Mouse (Mus musculus) limb, embryonic 13.5 days (tissue): ENCODE data around the gene Fbln1. TPM values are rescaled to one million over a fixed set of nuclear protein-coding genes. Genes with fewer than 3 reads are reported as not detected.

Experiments
- ATAC-seq: fragments of 200-750 bp; cut with Nextera tagmentation; 2 replicates; pipeline ENCODE4 v1.8.0; 2017; ENCODE audit warnings: low read depth, moderate number of reproducible peaks, moderate TSS enrichment; ENCODE audit not compliant: low FRiP score
- H3K27ac ChIP-seq: fragments of 300-500 bp; sonication (generic); 2 replicates; pipeline ENCODE4 v1.5.1; 2015; ENCODE audit warnings: inconsistent platforms, mild to moderate bottlenecking, moderate library complexity
- H3K27me3 ChIP-seq: fragments of 300-500 bp; sonication (generic); 2 replicates; pipeline ENCODE4 v1.6.1; 2015; ENCODE audit warnings: mild to moderate bottlenecking, inconsistent platforms
- H3K36me3 ChIP-seq: fragments of 300-500 bp; sonication (generic); 2 replicates; pipeline ENCODE4 v1.6.1; 2015; ENCODE audit warnings: inconsistent platforms, mild to moderate bottlenecking, moderate library complexity
- H3K4me1 ChIP-seq: fragments of 300-500 bp; sonication (generic); 2 replicates; pipeline ENCODE4 v1.6.1; 2015; ENCODE audit warnings: inconsistent platforms
- H3K4me2 ChIP-seq: fragments of 300-500 bp; sonication (generic); replicated peaks from 2 replicates; pipeline ENCODE4 v1.6.1; 2015; ENCODE audit warnings: inconsistent platforms, mild to moderate bottlenecking, moderate library complexity
- H3K4me3 ChIP-seq: fragments of 300-500 bp; sonication (generic); 2 replicates; pipeline ENCODE4 v1.5.1; 2015; ENCODE audit warnings: moderate library complexity, mild to moderate bottlenecking, inconsistent platforms
- H3K9ac ChIP-seq: fragments of 300-500 bp; sonication (generic); 2 replicates; pipeline ENCODE4 v1.6.1; 2015; ENCODE audit warnings: mild to moderate bottlenecking, inconsistent platforms
- H3K9me3 ChIP-seq: fragments of 300-500 bp; sonication (generic); 2 replicates; pipeline ENCODE4 v1.6.1; 2016; ENCODE audit warnings: inconsistent platforms
- WGBS: fragments of 180-500 bp; shearing (Covaris S2); methylation state at CpG from one replicate; pipeline ENCODE4 v1.1.7; 2015; 5-methylcytosine and 5-hydroxymethylcytosine counted together
- polyA plus RNA-seq: library from polyadenylated mRNA; unstranded; fragments of >200 nt; fragmentation: Nextera tagmentation; extraction: Ambion mirVana; gene quantifications from 2 replicates; pipeline ENCODE4 v1.2.1, GENCODE M21; 2015

Gene Fbln1
- polyA plus RNA-seq, 1 experiment from 2014 or later, result 232 TPM

DNA sequence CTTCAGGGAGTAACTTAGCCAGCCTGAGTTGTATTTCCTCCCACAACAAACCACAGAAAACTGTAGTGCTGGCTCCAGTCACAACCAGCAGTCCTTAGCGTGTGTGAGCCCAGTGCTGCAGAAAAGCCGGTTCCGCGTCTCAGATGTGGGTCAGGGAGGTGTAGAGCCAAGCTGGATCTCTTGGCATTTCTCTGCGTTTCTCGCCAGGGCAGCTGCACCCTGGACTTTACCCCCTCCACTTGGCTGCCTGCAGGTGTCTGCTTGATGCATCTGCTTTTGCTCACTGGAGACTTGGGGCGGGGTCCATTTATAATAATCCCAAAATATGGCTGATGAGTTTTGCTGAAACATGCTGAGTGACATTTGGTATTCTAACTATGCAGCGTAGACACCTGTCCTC lies 71.5 kb downstream of the Fbln1 start:
- Histone ChIP-seq H3K4me3 (no peak overlapping the region), H3K9me3 (no peaks in the 10 kb centered on the region), H3K4me2 (peak overlapping the region; percentile 7; the same call in 1 of the 2 replicates), H3K27me3 (no peaks in the 10 kb centered on the region), H3K36me3 (peaks cover 33% of the 10 kb centered on the region), H3K9ac (no peak overlapping the region), H3K27ac (no peak overlapping the region), H3K4me1 (0 out of 2 replicates have a peak, but pooled peaks cover 8% of the 10 kb centered on the region)
- no peak for ATAC-seq
- WGBS, result 85% methylated on average over 8 of the region's 8 CpGs

DNA sequence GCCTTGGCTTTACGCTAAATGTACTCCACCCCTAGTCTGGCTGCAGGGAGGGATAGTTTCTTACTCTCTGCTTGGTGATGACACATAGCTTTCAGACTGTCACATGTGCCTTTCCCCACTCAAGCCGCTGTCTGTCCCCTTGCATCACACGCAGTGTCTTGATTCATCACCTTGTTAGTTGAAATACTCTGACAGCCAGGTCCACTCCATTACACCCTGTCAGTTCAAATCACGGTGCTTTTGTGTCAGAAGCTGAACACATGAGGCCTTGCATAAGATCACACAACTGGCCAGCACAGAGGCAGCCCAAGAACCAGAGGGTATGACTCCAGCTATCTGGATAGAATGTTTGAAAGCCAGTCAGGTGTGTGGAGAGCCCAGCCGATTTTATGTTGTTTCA lies 73.2 kb downstream of the Fbln1 start:
- H3K9ac ChIP-seq, result no peak overlapping the region; the same call in 1 of the 2 replicates
- H3K4me2 ChIP-seq, result no peak overlapping the region
- H3K4me1 ChIP-seq, result no peaks in the 10 kb centered on the region
- H3K9me3 ChIP-seq, result no peaks in the 10 kb centered on the region
- H3K4me3 ChIP-seq, result no peak overlapping the region
- no peaks in the 10 kb centered on the region for H3K27me3 ChIP-seq
- H3K27ac ChIP-seq, result no peak overlapping the region
- ATAC-seq, result no peak
- H3K36me3 ChIP-seq, result peaks cover 28% of the 10 kb centered on the region
- WGBS, result 88% methylated on average over 5 of the region's 5 CpGs

DNA sequence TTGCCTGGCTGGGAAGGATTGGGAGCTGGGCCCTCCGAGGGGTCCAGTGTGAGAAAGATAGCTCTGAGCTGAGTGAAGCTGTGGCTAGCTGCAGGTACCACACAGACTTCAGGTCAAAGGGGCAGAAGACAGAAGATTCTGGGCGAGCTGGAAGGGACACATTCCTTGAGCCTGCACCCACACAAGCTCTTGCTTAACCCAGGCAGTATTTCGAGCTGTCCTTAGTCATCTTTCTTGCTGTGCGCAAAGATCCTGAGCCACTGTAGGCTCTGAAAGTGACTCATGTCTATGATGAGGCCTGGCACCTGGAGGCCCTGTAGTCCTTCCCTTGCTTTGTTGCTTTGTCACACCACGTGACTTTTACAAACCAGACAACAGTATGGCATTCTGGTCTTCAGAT lies 76.3 kb downstream of the Fbln1 start:
- Histone ChIP-seq H3K9me3 (no peaks in the 10 kb centered on the region), H3K4me2 (no peak overlapping the region), H3K4me3 (no peak overlapping the region), H3K27me3 (no peaks in the 10 kb centered on the region), H3K4me1 (no peaks in the 10 kb centered on the region), H3K36me3 (peaks cover 42% of the 10 kb centered on the region), H3K27ac (no peak overlapping the region), H3K9ac (no peak overlapping the region)
- no peak for ATAC-seq
- 81% methylated on average over 5 of the region's 5 CpGs for WGBS

DNA sequence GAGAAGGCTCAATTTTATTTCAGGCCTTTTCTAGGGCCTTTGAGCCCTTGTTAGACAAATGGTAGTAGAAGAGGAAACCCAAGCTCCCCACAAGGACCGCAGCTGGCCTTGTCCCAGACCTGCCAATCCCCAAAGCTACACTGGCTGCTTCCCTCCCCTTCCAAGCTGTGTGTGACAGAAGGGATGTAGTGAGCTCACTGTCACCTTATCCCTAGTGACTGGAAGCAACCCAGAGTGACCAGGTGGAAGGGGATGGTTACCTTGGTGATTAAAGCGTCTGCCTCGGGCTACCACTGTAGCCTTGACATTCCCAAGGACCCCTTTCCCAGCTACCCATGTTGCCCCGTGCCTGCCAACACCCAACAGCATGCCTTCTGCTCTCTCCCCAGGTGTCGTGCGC lies 78.9 kb downstream of the Fbln1 start:
- Histone ChIP-seq H3K9me3 (no peaks in the 10 kb centered on the region), H3K4me3 (no peak overlapping the region), H3K4me2 (no peak overlapping the region), H3K36me3 (peaks cover 36% of the 10 kb centered on the region), H3K27ac (no peak overlapping the region; the same call in 1 of the 2 replicates), H3K4me1 (no peaks in the 10 kb centered on the region), H3K9ac (no peak overlapping the region), H3K27me3 (no peaks in the 10 kb centered on the region)
- WGBS, result 88% methylated on average over 6 of the region's 6 CpGs
- ATAC-seq, result no peak

DNA sequence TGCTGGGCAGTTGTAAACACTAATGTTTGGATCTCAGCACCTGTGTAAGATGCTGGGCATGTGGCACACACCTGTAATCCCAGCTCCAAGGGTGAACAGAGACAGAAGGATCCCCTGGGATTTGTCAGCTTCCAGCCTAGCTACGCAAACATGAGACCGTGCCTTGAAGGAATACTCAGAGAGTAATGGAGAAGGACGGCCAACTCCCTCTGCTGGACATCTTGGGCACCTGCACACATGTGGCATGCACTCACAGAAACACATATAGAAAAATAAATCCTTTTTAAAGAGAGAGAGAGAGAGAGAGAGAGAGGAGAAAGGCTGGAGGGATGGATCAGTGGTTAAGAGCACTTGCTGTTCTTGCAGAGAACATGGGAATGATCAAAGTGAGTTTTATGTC lies 88.9 kb downstream of the Fbln1 start:
- Histone ChIP-seq H3K4me3 (no peak overlapping the region), H3K4me2 (no peak overlapping the region), H3K9ac (no peak overlapping the region), H3K27ac (no peak overlapping the region), H3K27me3 (no peaks in the 10 kb centered on the region), H3K36me3 (no peaks in the 10 kb centered on the region), H3K9me3 (no peaks in the 10 kb centered on the region), H3K4me1 (peaks cover 36% of the 10 kb centered on the region)
- ATAC-seq, result no peak
- WGBS, result 82% methylated on average over 3 of the region's 3 CpGs

DNA sequence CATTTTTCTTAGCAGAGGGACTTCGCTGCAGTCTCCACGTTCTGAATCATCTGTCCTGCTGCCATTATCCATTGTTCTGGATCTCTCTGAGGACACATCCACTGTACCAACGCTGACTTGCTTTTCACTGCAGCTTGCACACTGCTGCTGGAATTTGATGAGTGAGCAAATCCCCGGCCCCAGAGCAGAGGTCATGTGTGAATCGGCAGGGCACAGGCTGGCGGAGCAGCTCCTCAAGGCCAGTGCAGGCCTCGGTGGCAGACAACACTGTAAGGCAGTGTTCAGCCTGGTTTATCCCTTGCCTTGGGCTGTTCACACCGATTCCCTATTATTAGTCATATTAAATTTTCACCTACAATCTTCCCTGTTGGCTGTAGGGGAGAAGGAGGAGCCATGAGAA lies 89.8 kb downstream of the Fbln1 start:
- H3K4me2 ChIP-seq, result no peak overlapping the region
- H3K9ac ChIP-seq, result no peak overlapping the region
- WGBS, result 61% methylated on average over 8 of the region's 8 CpGs
- H3K36me3 ChIP-seq, result no peaks in the 10 kb centered on the region
- no peaks in the 10 kb centered on the region for H3K27me3 ChIP-seq
- no peak overlapping the region for H3K27ac ChIP-seq
- no peak overlapping the region for H3K4me3 ChIP-seq
- H3K4me1 ChIP-seq, result peaks cover 36% of the 10 kb centered on the region
- no peak for ATAC-seq
- no peaks in the 10 kb centered on the region for H3K9me3 ChIP-seq

DNA sequence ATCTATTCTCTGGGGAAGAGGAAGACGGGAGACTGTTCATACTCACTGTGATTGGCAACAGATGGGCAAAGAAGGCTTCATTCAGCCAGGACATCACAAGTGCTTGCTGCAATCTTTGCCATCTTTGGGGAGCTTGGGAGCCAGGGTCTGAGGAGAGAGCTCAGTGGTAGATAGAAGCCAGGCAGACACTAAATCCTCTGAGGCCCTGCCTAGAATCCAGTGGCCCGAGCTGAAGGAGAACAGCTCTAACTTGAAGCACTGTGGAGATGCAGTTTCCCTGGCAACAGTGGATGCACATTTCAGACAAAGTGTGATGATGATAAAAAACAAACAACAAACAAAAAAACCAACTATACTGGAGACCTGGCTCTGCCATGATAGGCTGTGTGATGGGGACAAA lies 90.2 kb downstream of the Fbln1 start:
- WGBS, result 46% methylated on average over 2 of the region's 2 CpGs

DNA sequence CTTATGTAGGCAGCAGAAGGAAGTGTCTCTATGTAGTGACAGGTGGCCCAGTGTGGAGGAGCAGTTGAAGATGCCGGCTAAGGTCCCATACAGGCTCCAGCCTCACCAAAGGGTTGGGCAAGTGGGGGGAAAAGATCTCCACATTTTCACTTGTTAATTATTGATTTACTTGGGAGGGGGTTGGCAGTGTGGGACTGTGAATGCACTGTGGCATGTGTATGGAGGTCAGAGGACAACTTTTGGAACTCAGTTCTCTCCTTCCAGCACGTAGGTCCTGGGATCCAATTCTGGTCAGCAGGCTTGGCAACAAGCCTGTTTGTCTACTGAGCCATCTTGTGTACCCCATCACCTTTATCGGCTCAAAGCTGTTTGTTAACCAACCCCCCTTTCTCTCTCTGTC lies 90.8 kb downstream of the Fbln1 start:
- 89% methylated on average over 3 of the region's 3 CpGs for WGBS
- Histone ChIP-seq H3K27ac (no peak overlapping the region; the same call in 1 of the 2 replicates), H3K36me3 (no peaks in the 10 kb centered on the region)

More for the DNA sequence above, 90.2 kb downstream of the Fbln1 start:
- Histone ChIP-seq H3K9me3 (no peaks in the 10 kb centered on the region), H3K36me3 (no peaks in the 10 kb centered on the region), H3K9ac (no peak overlapping the region), H3K4me3 (no peak overlapping the region), H3K4me1 (peaks cover 36% of the 10 kb centered on the region), H3K27ac (no peak overlapping the region), H3K27me3 (no peaks in the 10 kb centered on the region), H3K4me2 (no peak overlapping the region)
- no peak for ATAC-seq

DNA sequence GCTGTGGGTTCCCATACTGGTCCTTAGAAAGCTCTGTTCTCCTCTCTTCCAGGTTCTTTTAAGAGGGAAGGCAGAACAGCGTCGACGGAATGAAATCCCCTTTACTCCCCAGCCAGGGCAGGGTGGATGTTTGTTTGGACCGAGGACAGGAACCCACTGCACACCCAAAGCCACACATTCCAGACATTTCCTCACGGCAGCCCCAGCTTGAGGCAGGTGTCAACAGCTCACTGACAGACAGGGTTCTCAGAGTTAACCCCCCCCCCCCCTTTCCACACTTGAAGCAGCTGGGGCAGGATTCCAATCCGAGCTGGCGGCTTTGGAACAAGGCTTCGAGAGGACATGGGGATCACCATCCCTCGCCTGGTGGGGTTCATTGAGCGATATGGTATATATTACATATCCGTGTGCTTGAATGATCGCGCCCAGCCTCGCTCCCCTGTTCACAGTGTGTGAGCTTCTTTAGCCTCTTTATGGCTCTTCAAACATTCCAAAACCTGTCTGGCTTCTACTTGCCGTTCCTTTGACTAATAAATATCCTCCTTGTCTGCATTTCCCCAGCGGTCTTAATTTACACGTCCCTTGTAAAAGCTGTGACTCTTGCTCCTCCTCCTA lies 92.5 kb downstream of the Fbln1 start:
- WGBS, result 31% methylated on average over 17 of the region's 17 CpGs
- no peaks in the 10 kb centered on the region for H3K9me3 ChIP-seq
- H3K4me3 ChIP-seq, result no peak overlapping the region
- peak overlapping the region; percentile 10; the same call in 1 of the 2 replicates for H3K27ac ChIP-seq
- no peaks in the 10 kb centered on the region for H3K27me3 ChIP-seq
- peak; percentile 66 for ATAC-seq
- H3K4me1 ChIP-seq, result peaks cover 36% of the 10 kb centered on the region
- H3K4me2 ChIP-seq, result peak overlapping the region; percentile 40
- peak overlapping the region; percentile 2; the same call in 1 of the 2 replicates for H3K9ac ChIP-seq
- no peaks in the 10 kb centered on the region for H3K36me3 ChIP-seq

More for the DNA sequence above, 90.8 kb downstream of the Fbln1 start:
- H3K4me1 ChIP-seq, result peaks cover 36% of the 10 kb centered on the region
- H3K4me3 ChIP-seq, result no peak overlapping the region
- no peaks in the 10 kb centered on the region for H3K27me3 ChIP-seq
- H3K4me2 ChIP-seq, result no peak overlapping the region
- H3K9me3 ChIP-seq, result no peaks in the 10 kb centered on the region
- no peak overlapping the region for H3K9ac ChIP-seq
- ATAC-seq, result no peak

DNA sequence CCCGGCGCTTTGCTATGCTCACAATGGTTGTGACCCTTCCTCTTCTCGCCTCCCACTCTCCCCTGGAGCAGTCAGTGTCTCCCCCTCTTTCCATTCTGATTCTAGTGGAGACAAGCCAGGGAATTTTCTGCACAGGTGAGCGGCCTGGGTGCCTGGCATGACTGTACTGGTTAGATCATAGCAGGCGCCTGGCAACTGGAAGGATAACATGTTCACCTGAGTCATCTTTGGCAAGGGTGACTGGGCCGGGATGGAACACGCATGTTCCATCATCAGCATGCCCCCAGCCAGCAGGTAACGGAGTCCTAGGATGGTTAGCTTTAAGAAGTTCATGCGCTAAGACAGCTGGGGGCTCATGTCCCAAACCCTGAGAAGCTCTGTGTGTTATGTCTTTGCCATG lies 93.2 kb downstream of the Fbln1 start:
- no peak overlapping the region for H3K4me3 ChIP-seq
- no peaks in the 10 kb centered on the region for H3K9me3 ChIP-seq
- H3K4me1 ChIP-seq, result peaks cover 36% of the 10 kb centered on the region
- H3K9ac ChIP-seq, result no peak overlapping the region
- H3K4me2 ChIP-seq, result peak overlapping the region; percentile 40
- 81% methylated on average over 9 of the region's 9 CpGs for WGBS
- no peak for ATAC-seq
- H3K27me3 ChIP-seq, result no peaks in the 10 kb centered on the region
- H3K27ac ChIP-seq, result peak overlapping the region; percentile 10; the same call in 1 of the 2 replicates
- H3K36me3 ChIP-seq, result no peaks in the 10 kb centered on the region

DNA sequence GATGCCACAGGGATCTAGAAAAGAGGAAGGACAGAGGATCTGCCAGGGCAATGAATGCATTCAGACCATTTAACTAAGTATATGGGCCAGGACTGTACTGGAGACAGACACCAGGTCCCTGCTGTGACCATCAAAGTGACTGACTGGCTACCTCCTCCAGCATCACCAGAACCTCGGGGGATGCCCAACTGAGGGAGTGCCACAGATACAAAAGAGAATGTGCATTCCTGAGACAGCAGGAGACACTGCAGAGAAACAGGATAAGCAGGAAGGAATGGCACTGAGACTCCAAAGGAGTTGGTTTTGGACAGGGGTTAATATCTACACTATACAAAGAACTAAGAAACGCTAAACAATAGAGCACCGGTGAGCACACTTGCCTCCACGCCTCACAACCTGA lies 97.5 kb downstream of the Fbln1 start:
- Histone ChIP-seq H3K4me1 (peaks cover 12% of the 10 kb centered on the region), H3K27ac (no peak overlapping the region), H3K4me2 (no peak overlapping the region), H3K36me3 (no peaks in the 10 kb centered on the region), H3K9ac (no peak overlapping the region), H3K27me3 (no peaks in the 10 kb centered on the region), H3K4me3 (no peak overlapping the region), H3K9me3 (no peaks in the 10 kb centered on the region)
- ATAC-seq, result no peak
- 81% methylated on average over 4 of the region's 4 CpGs for WGBS

DNA sequence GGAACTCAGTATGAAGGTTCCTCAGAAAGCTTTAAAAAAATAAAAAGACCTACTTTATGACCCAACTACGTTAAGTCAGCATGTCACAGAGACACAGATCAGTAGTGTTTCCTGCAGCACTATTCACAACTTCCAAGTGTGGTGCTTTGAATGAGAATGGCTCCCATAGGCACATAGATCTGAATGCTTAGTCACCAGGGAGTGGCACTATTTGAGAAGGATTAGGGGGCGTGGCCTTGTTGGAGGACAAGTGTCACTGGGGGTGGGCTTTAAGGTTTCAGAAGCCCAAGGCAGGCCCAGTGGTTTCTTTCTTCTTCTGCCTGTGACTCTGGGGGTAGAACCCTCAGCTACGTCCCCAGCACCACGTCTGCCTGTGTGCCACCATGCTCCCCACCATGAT lies 98.2 kb downstream of the Fbln1 start:
- Histone ChIP-seq H3K4me1 (peaks cover 5% of the 10 kb centered on the region), H3K9me3 (no peaks in the 10 kb centered on the region), H3K4me2 (no peak overlapping the region), H3K4me3 (no peak overlapping the region), H3K27me3 (no peaks in the 10 kb centered on the region), H3K36me3 (no peaks in the 10 kb centered on the region), H3K27ac (no peak overlapping the region), H3K9ac (no peak overlapping the region)
- 86% methylated on average over 4 of the region's 4 CpGs for WGBS
- no peak for ATAC-seq

DNA sequence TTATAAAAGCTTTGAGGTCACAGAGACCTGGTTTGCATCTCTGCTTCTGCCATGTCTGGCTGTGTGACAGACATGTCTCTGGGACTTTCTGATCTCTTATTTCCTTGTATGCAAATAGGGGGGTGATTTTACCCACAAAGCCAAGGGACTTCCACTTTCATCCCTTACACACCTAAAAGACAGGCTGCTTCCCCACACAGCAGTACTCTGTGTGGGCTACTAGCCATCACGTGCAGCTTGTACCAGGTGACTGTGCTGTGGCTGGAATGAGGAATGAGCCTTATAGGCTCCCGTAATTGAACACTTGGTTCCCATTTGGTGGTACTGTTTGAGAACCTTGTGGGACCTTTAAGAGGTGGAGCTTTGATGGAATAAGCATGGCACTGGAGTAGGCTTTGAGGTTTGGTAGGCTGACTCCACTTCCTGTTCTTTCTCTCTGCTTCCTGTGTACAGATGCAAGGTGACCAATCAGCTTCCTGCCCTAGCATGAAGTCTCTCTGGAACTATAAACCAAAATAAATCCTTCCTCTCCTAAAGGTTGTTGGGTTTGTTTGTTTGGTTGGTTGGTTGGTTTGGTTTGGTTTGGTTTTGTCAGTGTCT lies 101.4 kb downstream of the Fbln1 start:
- Histone ChIP-seq H3K4me2 (no peak overlapping the region), H3K27ac (no peak overlapping the region), H3K9ac (no peak overlapping the region), H3K4me3 (no peak overlapping the region), H3K9me3 (no peaks in the 10 kb centered on the region), H3K4me1 (no peaks in the 10 kb centered on the region), H3K27me3 (no peaks in the 10 kb centered on the region), H3K36me3 (no peaks in the 10 kb centered on the region)
- no peak for ATAC-seq
- 81% methylated on average over 2 of the region's 2 CpGs for WGBS
